Mouse (Mus musculus) adrenal gland, postnatal 36 days (tissue): Measurements from ENCODE around the gene Map3k14. TPM values are rescaled to one million over a fixed set of nuclear protein-coding genes. Genes with fewer than 3 reads are reported as not detected.

Source experiments
- DNase-seq, 2 experiments: peaks; one replicate each; pipeline ENCODE4 v3.0.0; 2021; ENCODE audit warnings: mixed read lengths in 1 of 2
- total RNA-seq, 2 experiments: library from RNA; stranded (reverse); gene quantifications; 2 replicates each; pipeline ENCODE4 v1.2.3; 2021

Map3k14 gene
- total RNA-seq, 2 experiments from 2014 or later: 4.7 to 7.7 TPM

- peak; percentile 81 for DNase-seq
Observed at GRCm38 (mm10) chr11:103174891-103175391, 92.3 kb downstream of the Map3k14 start.

GRCm38 (mm10) chr11:103174411-103174832, 92.8 kb downstream of the Map3k14 start:
- DNase-seq: peak; percentile 73 to 74

GRCm38 (mm10) chr11:103173771-103174344, 93.4 kb downstream of the Map3k14 start:
- DNase-seq: no peak

- no peak for DNase-seq
Observed at GRCm38 (mm10) chr11:103173041-103173770, 94.1 kb downstream of the Map3k14 start.

- no peak for DNase-seq
Observed at GRCm38 (mm10) chr11:103172392-103173040, 94.8 kb downstream of the Map3k14 start.

GRCm38 (mm10) chr11:103171703-103172391, 95.4 kb downstream of the Map3k14 start:
- no peak for DNase-seq

GRCm38 (mm10) chr11:103171286-103171620, 96.0 kb downstream of the Map3k14 start:
- DNase-seq: peak in 1 of 2 experiments; percentile 50

GRCm38 (mm10) chr11:103170494-103171285, 96.6 kb downstream of the Map3k14 start, which contains the start of gene Fmnl1:
TSS of gene Fmnl1 (plus strand) at chr11:103171107.
- DNase-seq: peak; percentile 58 to 71

- DNase-seq: no peak
Observed at GRCm38 (mm10) chr11:103170111-103170493, 97.2 kb downstream of the Map3k14 start.

Other genes with a start within 250 kb of the Map3k14 start
- 100 to 1,000 TPM; 100 to 114 TPM for gene Nmt1, start 239.3 kb downstream of the Map3k14 start, total RNA-seq
- 10 to 100 TPM; 65.4 to 66.8 TPM for gene Dcakd, start 239.1 kb downstream of the Map3k14 start, total RNA-seq
- gene Plcd3, start 165.8 kb downstream of the Map3k14 start, total RNA-seq: 10 to 100 TPM; 10.1 to 11.1 TPM
- 100 to 1,000 TPM; 118 to 127 TPM for gene Acbd4, start 165.8 kb downstream of the Map3k14 start, total RNA-seq
- 10 to 100 TPM; 68.8 to 72.2 TPM for gene Hexim1, start 151.2 kb downstream of the Map3k14 start, total RNA-seq
- 1 to 10 TPM; 3.5 to 5.9 TPM for gene Hexim2, start 135.0 kb downstream of the Map3k14 start, total RNA-seq
- 10 to 100 TPM; 16.4 to 17.3 TPM for gene Fmnl1, start 96.4 kb downstream of the Map3k14 start, total RNA-seq
- gene 1700023F06Rik, start 58.9 kb downstream of the Map3k14 start, total RNA-seq: not detected
- gene Spata32, start 49.0 kb downstream of the Map3k14 start, total RNA-seq: not detected
- gene Arhgap27, start 96.2 kb upstream of the Map3k14 start, total RNA-seq: 10 to 100 TPM; 10.1 to 16.3 TPM
- 10 to 100 TPM; 20.1 to 21.5 TPM for gene Plekhm1, start 145.2 kb upstream of the Map3k14 start, total RNA-seq
- gene Lrrc37a, start 237.1 kb upstream of the Map3k14 start, total RNA-seq: not detected